Mouse (Mus musculus) B cell, adult 62 days (primary cell): ENCODE data around the gene Tll1. TPM values are rescaled to one million over a fixed set of nuclear protein-coding genes. Genes with fewer than 3 reads are reported as not detected.

Experiments used
- total RNA-seq: library from RNA; stranded (reverse); gene quantifications from 4 replicates; pipeline ENCODE4 v1.2.4, GENCODE M21; 2023

Tll1 gene
- total RNA-seq = not detected in 4 replicates

GRCm38 (mm10) chr8:64206024-64206385 is at the start of gene Tll1:
Gene Tll1 (minus strand): TSS chr8:64206271.

